Mouse (Mus musculus) spleen, adult 2 months (tissue): ENCODE results near the gene Robo3. TPM values are rescaled to one million over a fixed set of nuclear protein-coding genes. Genes with fewer than 3 reads are reported as not detected.

Experiments used
- DNase-seq, 2 experiments: peaks; one replicate each; pipeline versions ENCODE4 v3.0.0 to v3.0.0-alpha.2; 2012 to 2021; ENCODE audit warnings: low spot score in 2 of 2, low read depth in 1 of 2
- H3K27ac ChIP-seq: fragments of 200-500 bp; 2 replicates; pipeline ENCODE4 v1.5.1; 2012; ENCODE audit warnings: low read length, inconsistent platforms; ENCODE audit not compliant: insufficient read depth
- H3K27me3 ChIP-seq: fragments of 200-500 bp; 2 replicates; pipeline ENCODE4 v1.6.1; 2012; ENCODE audit warnings: mild to moderate bottlenecking, moderate library complexity, low read length, inconsistent platforms; ENCODE audit not compliant: control insufficient read depth, insufficient read depth
- H3K36me3 ChIP-seq: fragments of 200-500 bp; 2 replicates; pipeline ENCODE4 v1.6.1; 2012; ENCODE audit warnings: mild to moderate bottlenecking, low read length, inconsistent platforms; ENCODE audit not compliant: control insufficient read depth, insufficient read depth
- H3K4me1 ChIP-seq: fragments of 200-500 bp; 2 replicates; pipeline ENCODE4 v1.6.1; 2011; ENCODE audit warnings: inconsistent platforms; ENCODE audit not compliant: control insufficient read depth, insufficient read depth, insufficient read length
- H3K4me3 ChIP-seq: fragments of 200-500 bp; 2 replicates; pipeline ENCODE4 v1.5.1; 2011; ENCODE audit warnings: mild to moderate bottlenecking, inconsistent platforms; ENCODE audit not compliant: insufficient read depth, insufficient read length; ENCODE audit errors: extremely low read depth
- CTCF ChIP-seq: fragments of 200-500 bp; IDR thresholded peaks from 2 replicates; pipeline ENCODE4 v1.5.1; 2011; ENCODE audit warnings: mild to moderate bottlenecking, inconsistent platforms; ENCODE audit not compliant: insufficient read depth, insufficient read length, insufficient replicate concordance; ENCODE audit errors: extremely low read depth
- POLR2A ChIP-seq: fragments of 200-500 bp; IDR thresholded peaks from 2 replicates; pipeline ENCODE4 v1.6.1; 2011; ENCODE audit warnings: low read depth, low read length, inconsistent platforms
- WGBS: fragments of 180-500 bp; shearing (Covaris S2); methylation state at CpG from one replicate; pipeline ENCODE4 v1.1.7; 2018; 5-methylcytosine and 5-hydroxymethylcytosine counted together
- polyA plus RNA-seq: library from polyadenylated mRNA; depleted of rRNA; stranded (reverse); fragments of >200 nt; gene quantifications from 2 replicates; pipeline ENCODE4 v1.2.3, GENCODE M21; 2012; rRNA removed

Gene Robo3
- 0.81 and 1.0 TPM in 2 replicates for polyA plus RNA-seq

GRCm38 (mm10) chr9:37432720-37433421 is at the start of gene Robo3:
Gene Robo3 (minus strand): TSS chr9:37433246.
- DNase-seq: no peak
- no peak within 1 kb of the TSS for H3K4me3 ChIP-seq
- no peak within 1 kb of the TSS for H3K27ac ChIP-seq
- H3K36me3 ChIP-seq: no peaks in the 10 kb centered on the region
- H3K27me3 ChIP-seq: peaks cover 20% of the 10 kb centered on the region
- no peak for TF ChIP-seq POLR2A
- no peak for TF ChIP-seq CTCF
- 3% methylated on average over 40 of the region's 40 CpGs for WGBS
- H3K4me1 ChIP-seq: no peaks in the 10 kb centered on the region; the same call in 1 of the 2 replicates

DNA sequence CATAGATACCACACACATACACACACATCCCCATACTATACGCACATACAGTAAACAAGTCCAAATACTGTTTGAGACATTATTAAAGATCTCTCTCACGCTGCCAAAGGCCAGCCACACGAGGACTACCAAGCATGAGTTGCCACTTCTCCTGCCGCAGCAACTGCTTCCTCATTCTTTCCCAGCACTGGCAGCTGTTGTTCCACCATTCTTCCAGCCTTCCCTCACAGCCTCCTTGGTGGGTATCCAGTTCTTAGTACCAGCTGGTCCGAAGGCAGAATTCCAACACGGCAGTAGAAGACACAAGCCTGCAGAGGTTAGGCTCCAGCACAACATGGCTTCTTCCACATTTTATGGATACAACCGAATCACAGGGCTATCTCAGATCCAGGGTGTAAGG is 41.9 kb upstream of the Robo3 start:
- Histone ChIP-seq H3K4me1 (no peaks in the 10 kb centered on the region), H3K36me3 (no peaks in the 10 kb centered on the region), H3K27me3 (no peaks in the 10 kb centered on the region), H3K27ac (no peak overlapping the region), H3K4me3 (no peak overlapping the region)
- no peak for TF ChIP-seq POLR2A
- TF ChIP-seq CTCF: no peak
- WGBS: 70% methylated on average over 7 of the region's 7 CpGs
- DNase-seq: no peak

- H3K4me1 ChIP-seq: no peaks in the 10 kb centered on the region
- no peak for TF ChIP-seq CTCF
- 76% methylated on average over 3 of the region's 3 CpGs for WGBS
- no peak overlapping the region for H3K4me3 ChIP-seq
- H3K36me3 ChIP-seq: no peaks in the 10 kb centered on the region
- no peak for DNase-seq
- H3K27ac ChIP-seq: no peak overlapping the region
- H3K27me3 ChIP-seq: no peaks in the 10 kb centered on the region
These were observed 40.6 kb upstream of the Robo3 start for GRCm38 (mm10) chr9:37473611-37474125.

DNA sequence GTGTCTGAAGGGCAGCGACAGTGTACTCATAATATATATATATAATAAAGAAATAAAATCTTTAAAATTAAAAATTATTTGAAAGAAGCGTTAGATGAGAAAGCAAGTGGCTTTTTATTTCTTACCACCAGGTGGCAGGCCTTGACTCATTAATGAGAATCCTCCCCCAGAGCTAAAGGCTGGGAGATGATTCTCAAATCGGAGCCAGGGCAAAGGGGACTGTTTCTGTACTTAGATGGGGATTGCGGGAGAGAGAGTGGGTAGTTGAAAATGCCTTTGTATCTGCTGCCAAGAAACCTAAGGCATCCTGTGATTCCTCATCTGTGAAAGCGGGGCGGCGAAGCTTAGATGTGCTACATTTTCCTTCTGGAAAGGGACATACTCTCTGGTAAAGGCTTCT is 29.7 kb upstream of the Robo3 start:
- peaks cover 22% of the 10 kb centered on the region for H3K27me3 ChIP-seq
- H3K4me3 ChIP-seq: no peak overlapping the region
- peak; percentile 15 to 37 for DNase-seq
- WGBS: 34% methylated on average over 7 of the region's 7 CpGs
- H3K36me3 ChIP-seq: no peaks in the 10 kb centered on the region
- H3K4me1 ChIP-seq: peaks cover 8% of the 10 kb centered on the region; the same call in 1 of the 2 replicates
- no peak overlapping the region for H3K27ac ChIP-seq
- TF ChIP-seq CTCF (peak; percentile 32; the same call in 1 of the 2 replicates), POLR2A (no peak)

GRCm38 (mm10) chr9:37461571-37461970 is 28.5 kb upstream of the Robo3 start:
- Histone ChIP-seq H3K27ac (no peak overlapping the region), H3K4me1 (peaks cover 8% of the 10 kb centered on the region; the same call in 1 of the 2 replicates), H3K36me3 (no peaks in the 10 kb centered on the region), H3K27me3 (peaks cover 25% of the 10 kb centered on the region), H3K4me3 (no peak overlapping the region)
- DNase-seq: no peak
- 16% methylated on average over 3 of the region's 3 CpGs for WGBS
- no peak for TF ChIP-seq POLR2A
- no peak for TF ChIP-seq CTCF

DNA sequence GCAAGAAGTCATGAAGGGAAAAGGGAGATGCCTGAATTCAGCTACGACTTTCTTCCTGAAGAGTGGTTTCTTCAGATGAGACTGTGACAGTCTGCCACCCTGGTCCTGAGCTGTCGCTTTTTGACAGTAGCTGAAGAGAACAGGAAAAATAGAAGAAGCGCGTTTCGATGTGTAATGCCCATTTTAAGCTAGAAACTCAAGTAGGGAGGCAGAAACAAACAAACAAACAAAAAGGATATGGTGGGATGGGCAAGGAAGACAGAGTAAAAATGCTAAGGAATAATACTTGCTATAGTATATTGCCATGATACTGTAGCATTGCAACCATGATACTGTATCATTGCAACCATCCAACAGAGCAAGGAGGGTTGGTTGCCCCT is 27.9 kb upstream of the Robo3 start:
- H3K4me3 ChIP-seq: peak overlapping the region; percentile 48; the same call in 1 of the 2 replicates
- H3K4me1 ChIP-seq: peaks cover 8% of the 10 kb centered on the region; the same call in 1 of the 2 replicates
- DNase-seq: no peak
- peaks cover 26% of the 10 kb centered on the region for H3K27me3 ChIP-seq
- H3K36me3 ChIP-seq: no peaks in the 10 kb centered on the region
- no peak overlapping the region for H3K27ac ChIP-seq
- TF ChIP-seq CTCF (no peak), POLR2A (no peak)
- WGBS: 11% methylated on average over 5 of the region's 5 CpGs
